Mouse (Mus musculus): Measurements from ENCODE around the gene Kmt2d.
A peak's percentile ranks its signal among the peaks of the same experiment; 100 is the strongest.

GRCm38 (mm10) chr15:98917538-98918498, 46.8 kb upstream of the Kmt2d start, which contains the start of gene Lmbr1l:
- TF ChIP-seq POLR2A (IDR thresholded peaks at IDR 0.05; ENCODE audit: extremely low read depth, insufficient read depth, low read length) (peak; percentile 91), CTCF (IDR thresholded peaks at IDR 0.05; ENCODE audit: extremely low read depth, insufficient read depth, low read length) (no peak)
